Mouse (Mus musculus): ENCODE data around the gene Mylk.

GRCm38 (mm10) chr16:34816548-34816947 is 71.5 kb downstream of the Mylk start:
- no peak for TF ChIP-seq CTCF (IDR thresholded peaks at IDR 0.05; ENCODE audit: extremely low read depth, insufficient read length, insufficient replicate concordance, low read depth, low read length)
- no peak for TF ChIP-seq POLR2A (IDR thresholded peaks at IDR 0.05; ENCODE audit: low read depth, low read length)

Data from small intestine, adult 2 months (tissue).